Mouse (Mus musculus): ENCODE results near the gene Dtx4. TPM values are rescaled to one million over a fixed set of nuclear protein-coding genes. Genes with fewer than 3 reads are reported as not detected.

The Dtx4 gene
- polyA plus RNA-seq, 1 experiment: not detected

GRCm38 (mm10) chr19:12485223-12485622, 16.0 kb downstream of the Dtx4 start:
- TF ChIP-seq GATA1 (IDR thresholded peaks at IDR 0.05; ENCODE audit: low read length): no peak

- TF ChIP-seq GATA1 (IDR thresholded peaks at IDR 0.05; ENCODE audit: low read length): no peak
Observed at GRCm38 (mm10) chr19:12484210-12484609, 17.0 kb downstream of the Dtx4 start.

GRCm38 (mm10) chr19:12483782-12484181, 17.5 kb downstream of the Dtx4 start:
- no peak for TF ChIP-seq GATA1 (IDR thresholded peaks at IDR 0.05; ENCODE audit: low read length)

GRCm38 (mm10) chr19:12478369-12478768, 22.9 kb downstream of the Dtx4 start:
- TF ChIP-seq GATA1 (IDR thresholded peaks at IDR 0.05; ENCODE audit: low read length): no peak

- no peak for TF ChIP-seq GATA1 (IDR thresholded peaks at IDR 0.05; ENCODE audit: low read length)
Observed at GRCm38 (mm10) chr19:12476721-12477270, 24.5 kb downstream of the Dtx4 start.

GRCm38 (mm10) chr19:12475380-12476250, 25.6 kb downstream of the Dtx4 start:
- TF ChIP-seq GATA1 (IDR thresholded peaks at IDR 0.05; ENCODE audit: low read length): no peak

GRCm38 (mm10) chr19:12473951-12474350, 27.3 kb downstream of the Dtx4 start:
- no peak for TF ChIP-seq GATA1 (IDR thresholded peaks at IDR 0.05; ENCODE audit: low read length)

- TF ChIP-seq GATA1 (IDR thresholded peaks at IDR 0.05; ENCODE audit: low read length): no peak
Observed at GRCm38 (mm10) chr19:12473201-12473641, 28.0 kb downstream of the Dtx4 start.

- TF ChIP-seq GATA1 (IDR thresholded peaks at IDR 0.05; ENCODE audit: low read length): no peak
Observed at GRCm38 (mm10) chr19:12472381-12472976, 28.8 kb downstream of the Dtx4 start.

- TF ChIP-seq GATA1 (IDR thresholded peaks at IDR 0.05; ENCODE audit: low read length): no peak
Observed at GRCm38 (mm10) chr19:12471866-12472265, 29.4 kb downstream of the Dtx4 start.

- no peak for TF ChIP-seq GATA1 (IDR thresholded peaks at IDR 0.05; ENCODE audit: low read length)
Observed at GRCm38 (mm10) chr19:12467436-12467835, 33.8 kb downstream of the Dtx4 start.

- no peak for TF ChIP-seq GATA1 (IDR thresholded peaks at IDR 0.05; ENCODE audit: low read length)
Observed at GRCm38 (mm10) chr19:12466204-12466603, 35.0 kb downstream of the Dtx4 start.

- no peak for TF ChIP-seq GATA1 (IDR thresholded peaks at IDR 0.05; ENCODE audit: low read length)
Observed at GRCm38 (mm10) chr19:12465530-12466144, 35.6 kb downstream of the Dtx4 start.

GRCm38 (mm10) chr19:12464674-12465073, 36.6 kb downstream of the Dtx4 start:
- TF ChIP-seq GATA1 (IDR thresholded peaks at IDR 0.05; ENCODE audit: low read length): no peak

GRCm38 (mm10) chr19:12464127-12464526, 37.1 kb downstream of the Dtx4 start:
- no peak for TF ChIP-seq GATA1 (IDR thresholded peaks at IDR 0.05; ENCODE audit: low read length)

- no peak for TF ChIP-seq GATA1 (IDR thresholded peaks at IDR 0.05; ENCODE audit: low read length)
Observed at GRCm38 (mm10) chr19:12463722-12464035, 37.6 kb downstream of the Dtx4 start.
